Mouse (Mus musculus) layer of hippocampus, adult 9-11 months (tissue): ENCODE results near the gene Phf14.

Experiments used
- DNase-seq: peaks from one replicate; pipeline ENCODE4 v3.0.0; 2022

Phf14 gene

DNA sequence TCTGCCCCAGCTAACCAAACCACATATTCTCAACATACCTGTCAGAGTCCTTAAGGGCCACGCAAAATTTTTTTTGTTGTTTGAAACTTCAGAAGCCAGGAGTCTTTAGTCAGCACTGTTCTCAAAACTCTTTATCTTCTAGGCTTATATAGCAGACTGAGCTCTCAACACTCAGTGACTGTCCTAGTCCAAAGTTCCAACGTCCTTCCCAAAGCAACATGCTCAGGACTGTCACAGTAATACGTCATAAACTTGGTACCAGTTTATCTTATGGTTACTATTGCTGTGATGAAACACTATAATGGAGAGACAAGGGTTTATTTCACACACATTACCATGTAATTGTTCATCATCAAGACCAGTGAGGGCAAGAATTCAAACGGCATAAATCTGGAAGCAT is 113.9 kb downstream of the Phf14 start:
- no peak for DNase-seq

DNA sequence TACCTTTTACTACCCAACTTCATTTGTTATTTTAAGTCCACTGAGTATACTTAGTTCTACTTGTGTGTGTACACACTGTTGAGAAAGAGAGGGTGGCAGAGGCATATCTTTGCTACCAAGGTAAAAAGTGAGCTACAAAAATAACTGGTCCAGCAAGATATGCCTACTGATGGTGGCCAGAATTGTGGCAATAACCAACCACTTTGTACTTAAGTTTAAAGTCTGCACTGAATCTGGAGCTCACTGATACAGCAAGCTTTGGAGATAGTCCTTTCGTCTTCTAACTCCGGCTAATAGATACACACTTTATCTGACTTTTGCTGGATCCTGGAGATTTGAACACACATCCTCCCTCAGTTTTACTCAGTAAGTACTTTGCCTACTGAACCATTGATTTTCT is 115.8 kb downstream of the Phf14 start:
- no peak for DNase-seq

DNA sequence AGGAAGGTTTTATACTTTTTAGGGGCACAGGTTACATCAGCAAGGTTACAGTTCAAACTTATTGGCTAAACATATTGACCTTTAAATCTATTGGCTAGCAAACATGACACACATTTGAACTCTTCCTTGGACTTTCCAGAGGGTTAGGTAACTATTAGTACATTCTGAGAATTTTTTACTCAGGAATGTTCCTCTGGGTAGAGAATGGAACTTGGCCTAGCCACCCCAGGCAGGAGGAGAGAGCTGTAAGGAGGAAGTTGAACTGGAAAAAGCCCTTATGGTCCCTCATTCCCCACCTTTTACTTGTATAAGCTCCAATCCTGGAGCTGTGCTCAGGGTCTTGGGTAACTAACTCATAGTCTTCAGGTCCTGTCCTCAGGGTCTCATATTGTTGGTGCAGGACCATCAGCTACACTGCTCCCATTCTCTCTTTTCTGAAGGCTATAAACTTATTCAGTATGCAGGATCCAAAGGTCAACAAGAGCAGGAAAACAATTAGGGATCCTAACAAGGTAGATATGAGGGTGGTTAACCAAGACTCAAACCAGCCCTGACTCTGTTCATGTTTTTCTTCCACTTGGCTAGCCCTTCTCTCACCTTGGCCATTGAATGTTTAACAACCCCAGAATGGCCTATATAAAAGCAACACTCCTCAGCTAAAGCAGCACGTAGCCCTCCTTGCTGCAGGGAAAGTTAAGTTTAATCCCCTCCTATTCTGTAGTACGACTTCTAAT is 119.4 kb downstream of the Phf14 start:
- DNase-seq, result no peak

DNA sequence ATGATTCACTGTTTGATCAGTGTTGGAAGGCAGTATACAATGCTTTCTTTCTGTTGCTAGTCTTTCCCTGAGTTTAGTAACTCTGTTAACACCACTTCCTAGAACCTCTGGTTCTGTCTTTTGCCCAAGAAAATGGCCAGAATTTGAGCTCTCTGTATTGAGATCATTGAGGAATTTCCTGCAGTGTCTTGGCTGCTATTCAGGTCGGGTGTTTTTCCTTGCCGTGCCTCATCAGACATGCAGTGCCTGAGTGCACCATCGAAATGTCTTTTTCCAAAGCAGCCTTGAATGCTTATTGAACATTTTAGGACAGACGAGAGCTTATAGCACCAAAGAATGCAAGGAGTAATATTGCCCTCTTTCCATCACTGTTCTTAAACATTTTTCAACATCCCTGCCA is 127.0 kb downstream of the Phf14 start:
- DNase-seq, result no peak

DNA sequence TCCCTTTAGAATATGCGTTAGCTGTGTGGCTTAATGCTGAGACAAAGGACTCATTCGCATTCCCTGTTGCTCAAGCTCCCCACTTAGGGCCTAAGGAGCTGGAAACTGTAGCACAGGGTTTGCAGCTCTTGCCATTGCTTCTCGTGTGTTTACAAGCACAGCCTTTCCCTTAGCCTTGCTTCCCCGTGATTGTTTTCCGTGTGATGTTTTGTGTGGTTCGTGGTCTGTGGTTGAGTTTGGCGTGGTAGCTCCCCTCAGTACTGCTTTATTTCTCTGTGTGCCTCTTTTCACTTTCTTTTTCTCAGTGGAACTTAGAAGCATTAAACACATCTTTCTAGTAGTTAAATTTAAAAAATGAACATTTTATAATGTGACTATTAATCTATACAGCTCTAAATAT is 130.7 kb downstream of the Phf14 start:
- DNase-seq, result no peak

DNA sequence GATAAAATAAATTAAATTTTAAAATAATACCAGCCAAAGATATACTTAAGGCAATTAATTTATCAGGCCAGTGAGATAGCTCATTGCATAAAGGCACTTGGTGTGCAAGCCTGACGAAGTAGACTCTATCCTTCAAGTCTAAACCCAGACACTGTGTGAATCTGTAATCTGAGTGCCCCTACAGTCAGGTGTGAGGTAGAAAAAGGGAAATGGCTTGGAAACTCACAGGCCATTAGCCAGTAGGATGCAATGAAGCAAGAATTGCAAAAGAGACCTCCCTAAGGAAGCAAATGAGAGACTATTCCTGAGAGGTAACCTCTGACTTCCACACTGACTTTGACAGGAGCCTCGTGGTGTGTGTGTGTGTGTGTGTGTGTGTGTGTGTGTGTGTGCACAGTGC is 145.3 kb downstream of the Phf14 start:
- DNase-seq, result no peak

DNA sequence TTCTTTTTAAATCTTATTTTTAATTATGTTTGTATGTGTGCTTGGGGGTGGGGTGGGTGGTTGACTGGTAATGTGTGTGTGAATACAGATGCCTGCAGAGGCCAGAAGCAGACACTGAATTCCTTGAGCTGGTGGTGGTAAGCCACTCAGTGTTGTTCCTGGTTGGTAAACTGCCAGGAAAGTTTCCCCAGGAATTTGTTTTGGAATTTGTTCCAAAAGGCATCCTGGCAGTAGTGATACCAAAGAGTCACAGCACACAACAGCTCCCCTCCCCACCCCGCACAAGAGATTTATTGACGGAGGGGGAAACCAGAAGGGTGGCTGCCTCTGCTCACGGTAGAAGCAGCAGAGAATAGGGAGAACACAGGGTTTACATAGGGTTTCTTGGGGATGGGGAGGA is 146.5 kb downstream of the Phf14 start:
- DNase-seq, result no peak

DNA sequence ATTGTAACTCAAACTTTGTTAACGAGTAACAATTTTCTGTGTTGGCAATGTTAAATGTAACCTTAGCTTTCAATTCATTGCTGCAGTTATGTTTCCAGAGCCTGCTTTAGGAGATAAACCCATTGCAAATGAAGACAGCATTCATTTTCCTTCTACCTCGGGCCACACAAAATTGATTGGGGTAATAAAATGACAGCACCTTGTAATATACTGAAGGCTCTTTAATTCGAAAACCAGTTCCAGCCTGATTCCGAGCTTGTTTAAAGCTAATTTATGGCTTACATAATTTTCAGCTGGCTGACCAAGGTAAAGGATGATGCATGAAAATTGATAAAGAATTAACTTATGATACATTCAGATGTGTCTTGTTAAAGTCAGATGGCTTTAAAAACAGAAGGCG is 151.1 kb downstream of the Phf14 start:
- no peak for DNase-seq

DNA sequence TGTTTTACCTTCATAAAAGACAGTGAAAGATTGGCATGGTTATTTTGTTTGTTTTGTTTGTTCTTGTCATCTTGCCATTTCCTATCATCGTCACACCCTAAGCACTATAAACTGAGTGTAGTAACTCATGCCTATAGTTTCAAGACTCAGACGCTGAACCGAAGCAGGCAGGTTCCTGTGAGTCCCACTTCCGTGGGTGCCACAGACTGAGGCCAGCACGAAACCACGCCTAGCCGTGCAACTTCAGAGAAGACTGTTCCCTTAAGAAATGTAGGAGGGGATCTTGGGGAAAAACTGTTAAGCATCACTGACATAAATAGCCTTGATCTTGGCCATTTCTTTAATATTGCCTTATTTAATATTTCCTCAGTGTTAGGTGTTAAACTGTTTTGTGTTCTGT is 152.4 kb downstream of the Phf14 start:
- DNase-seq, result no peak

DNA sequence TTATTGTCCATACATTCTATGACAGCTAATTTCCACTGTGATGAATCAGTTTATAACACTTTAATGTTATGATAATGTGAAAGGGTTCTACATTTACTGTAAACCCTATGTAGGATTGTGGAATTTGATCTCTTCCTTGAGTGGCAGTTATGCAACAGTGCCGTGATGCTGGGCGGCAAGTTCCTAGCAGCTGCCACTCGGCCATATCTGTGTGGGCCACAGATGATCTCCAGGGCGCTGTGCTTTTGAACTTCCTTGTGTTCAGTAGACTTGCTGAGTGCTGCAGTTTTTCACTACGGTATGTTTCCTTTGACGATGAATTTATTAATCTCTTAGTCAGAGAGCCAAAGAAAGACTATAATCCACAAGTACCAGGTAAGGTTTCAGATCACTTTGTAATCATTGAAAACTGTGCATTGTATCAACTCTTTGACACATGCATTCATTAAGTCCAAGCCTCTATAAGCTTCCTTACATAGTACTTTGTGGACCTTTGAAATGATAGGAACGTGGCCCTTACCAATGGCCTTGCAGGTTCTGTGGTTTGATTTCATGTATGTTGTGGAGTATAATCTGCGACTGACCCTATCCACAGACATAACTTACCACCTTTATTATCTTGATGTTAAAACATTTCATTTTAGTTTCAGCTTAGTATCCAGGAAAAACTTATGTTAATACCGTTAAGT is 153.0 kb downstream of the Phf14 start:
- no peak for DNase-seq

DNA sequence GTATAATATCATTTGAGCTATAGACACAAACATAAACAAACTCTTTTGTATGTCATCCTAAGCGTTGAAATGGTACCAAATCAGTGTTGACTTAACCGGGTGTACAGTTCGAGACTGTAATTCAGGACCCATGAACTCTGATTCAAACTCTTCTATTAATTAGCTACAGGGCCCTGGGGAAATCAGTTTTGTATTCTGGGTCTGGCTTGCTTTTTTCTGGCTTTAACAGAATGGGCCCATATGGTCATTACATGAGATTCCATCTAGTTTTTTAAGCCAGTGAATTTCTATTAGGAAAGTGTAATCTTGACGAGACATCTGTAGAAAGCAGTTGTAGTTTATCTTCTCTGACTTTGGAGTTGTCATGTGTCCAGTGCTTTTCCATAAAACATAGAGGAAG is 160.3 kb downstream of the Phf14 start:
- no peak for DNase-seq

DNA sequence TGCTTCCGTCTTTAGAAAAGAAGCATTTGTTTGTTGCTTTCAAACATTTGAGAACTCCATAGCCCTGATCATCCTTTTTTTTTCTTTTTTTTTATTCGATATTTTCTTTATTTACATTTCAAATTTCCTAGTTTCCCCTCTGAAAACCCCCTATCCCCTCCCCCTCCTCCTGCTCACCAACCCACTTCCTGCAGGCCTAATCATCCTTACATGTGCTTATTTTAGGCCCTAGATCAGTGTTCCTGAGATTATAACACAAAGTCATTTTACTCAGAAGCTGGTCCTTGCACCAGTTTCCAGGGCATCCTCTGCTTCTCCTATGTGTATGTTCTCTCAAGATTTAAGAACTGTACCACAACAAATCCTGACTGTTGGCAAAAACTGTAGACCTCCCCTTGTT is 161.7 kb downstream of the Phf14 start:
- no peak for DNase-seq

DNA sequence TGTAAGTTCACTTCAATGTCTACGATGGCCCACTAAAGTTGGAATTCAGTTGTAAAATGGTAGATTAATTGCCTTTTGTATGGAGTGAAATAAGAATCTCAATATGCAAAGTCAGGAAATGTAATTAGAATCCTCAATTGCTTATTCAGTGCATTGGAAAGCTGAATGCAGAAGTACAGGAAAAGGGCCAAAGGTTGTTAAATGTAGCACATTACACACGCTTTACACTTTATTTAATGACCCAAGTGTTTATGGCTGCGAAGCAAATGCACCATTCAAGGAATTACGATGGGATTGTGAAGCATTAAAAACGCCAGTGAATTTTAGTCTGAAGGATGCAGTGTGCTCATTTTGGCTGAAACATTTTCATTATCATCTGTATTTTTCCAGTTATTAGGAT is 167.0 kb downstream of the Phf14 start:
- no peak for DNase-seq

DNA sequence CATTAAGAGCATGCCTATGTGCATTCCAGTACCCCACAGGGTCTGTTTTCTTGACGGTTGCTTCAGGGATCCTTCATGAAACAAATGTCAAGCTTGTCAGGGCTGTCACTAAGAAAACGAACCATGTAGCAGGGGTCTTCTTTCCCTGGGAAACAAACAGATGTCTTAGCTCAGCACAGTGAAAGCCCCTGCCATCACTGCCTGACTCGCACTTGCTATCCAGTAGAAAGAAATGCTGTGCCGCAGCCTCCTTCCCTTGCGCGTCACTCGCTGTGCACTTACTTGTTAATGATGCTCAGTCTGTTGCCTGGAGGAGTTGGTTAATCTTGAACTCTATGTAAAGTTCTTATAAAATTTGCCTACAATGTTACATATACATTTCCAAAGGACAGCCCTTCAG is 169.7 kb downstream of the Phf14 start:
- no peak for DNase-seq

DNA sequence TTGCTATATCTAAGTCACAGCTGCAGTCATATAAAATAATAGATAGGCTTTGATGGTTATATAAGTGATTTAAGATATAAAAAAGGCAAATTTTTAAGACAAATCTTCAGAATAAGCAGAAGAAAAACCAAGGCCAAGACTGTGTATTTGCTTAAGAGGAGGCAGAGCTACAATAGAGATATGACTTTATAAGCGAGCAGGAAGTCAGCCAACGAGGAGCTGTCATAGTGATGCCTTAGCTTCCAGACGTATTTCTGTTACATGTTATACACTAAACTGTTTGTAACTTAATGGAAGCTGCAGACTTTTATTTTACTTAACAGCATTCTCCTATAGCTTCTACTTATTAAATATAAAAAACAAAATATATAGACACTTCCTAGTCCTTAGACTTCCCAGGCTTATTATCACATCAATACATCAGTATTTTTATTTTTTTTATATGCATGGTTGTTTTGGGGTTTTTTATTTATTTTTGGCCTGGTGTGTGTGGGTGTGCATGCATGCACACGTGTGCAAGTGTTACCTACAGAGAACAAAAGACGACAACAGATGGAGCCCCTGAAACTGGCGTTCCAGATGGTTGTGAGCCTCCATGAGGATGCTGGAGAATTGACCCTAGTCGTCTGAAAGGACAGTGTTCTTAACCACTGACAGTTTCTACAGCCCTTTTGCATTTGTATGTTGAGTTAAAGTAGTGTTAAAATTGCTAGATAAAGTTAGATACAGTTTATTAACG is 170.4 kb downstream of the Phf14 start:
- DNase-seq, result no peak

DNA sequence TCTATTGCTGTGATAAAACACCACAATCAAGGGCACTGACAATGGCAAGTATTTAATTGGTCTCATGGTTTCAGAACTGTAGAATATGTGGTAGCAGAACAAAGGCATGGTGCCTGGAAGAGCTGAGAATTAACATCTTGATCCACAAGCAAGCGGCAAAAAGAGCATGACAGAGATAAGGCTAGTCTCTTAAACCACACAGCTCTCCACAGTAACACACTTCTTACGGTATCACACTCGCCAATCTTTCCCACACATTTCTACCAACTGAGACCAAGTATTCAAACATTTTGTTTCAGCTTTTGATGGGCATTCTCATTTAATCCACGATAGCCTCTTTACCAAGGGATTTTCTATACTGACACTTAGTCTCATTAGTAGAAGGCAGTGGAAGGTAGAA is 171.7 kb downstream of the Phf14 start:
- no peak for DNase-seq

DNA sequence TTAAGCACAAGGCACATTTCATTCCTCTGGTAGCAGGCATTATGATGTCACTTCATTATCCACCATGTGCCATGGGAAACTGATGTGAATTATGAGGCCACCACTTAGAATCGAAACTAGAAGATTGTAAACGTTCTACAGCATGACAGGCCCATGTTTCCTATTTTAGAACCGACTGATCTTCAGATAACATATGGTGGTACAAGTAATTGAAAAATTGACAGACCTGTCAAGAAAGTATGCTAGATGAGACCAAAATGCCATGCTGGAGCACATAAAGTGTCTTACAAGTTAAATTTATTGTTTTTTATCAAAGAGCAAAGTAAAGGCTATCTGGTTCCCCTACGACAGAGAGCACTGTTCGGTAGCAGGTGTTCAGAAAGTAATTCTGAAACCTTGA is 172.8 kb downstream of the Phf14 start:
- DNase-seq, result no peak

DNA sequence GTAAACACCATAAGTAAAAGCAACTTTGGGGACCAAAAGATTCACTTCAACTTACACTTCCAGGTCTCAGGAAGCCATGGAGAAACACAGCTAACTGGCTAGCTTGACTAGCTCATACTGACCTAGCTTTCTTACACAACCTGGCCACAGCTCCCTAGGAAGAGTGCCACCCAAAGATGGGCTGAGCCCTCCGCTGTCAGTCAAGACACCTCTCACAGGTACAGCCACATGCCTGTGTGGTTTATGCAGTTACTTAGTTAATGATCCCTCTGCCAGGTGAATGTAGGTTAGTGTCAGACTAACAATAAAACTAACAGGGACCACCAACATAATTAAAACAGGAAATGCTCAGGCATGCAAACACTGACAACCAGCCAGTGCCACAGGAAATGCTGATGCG is 174.1 kb downstream of the Phf14 start:
- no peak for DNase-seq

DNA sequence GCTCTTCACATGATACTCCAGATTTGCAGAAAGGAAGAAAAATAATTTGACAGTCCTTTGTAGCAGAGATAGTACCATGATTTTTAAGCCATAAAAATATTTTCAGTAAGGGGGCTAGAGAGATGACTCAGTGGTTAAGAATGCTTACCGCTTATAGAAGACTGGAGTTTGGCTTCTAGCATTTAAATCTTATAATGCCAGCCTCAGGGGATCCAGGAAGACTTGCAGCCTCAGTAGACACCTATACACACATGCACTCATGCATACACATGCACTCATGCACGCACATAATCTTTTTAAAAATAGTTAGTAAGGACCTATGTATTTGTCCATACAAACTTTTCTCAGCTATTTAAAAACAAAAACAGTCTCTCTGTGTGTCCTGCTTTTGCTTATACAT is 174.5 kb downstream of the Phf14 start:
- no peak for DNase-seq

DNA sequence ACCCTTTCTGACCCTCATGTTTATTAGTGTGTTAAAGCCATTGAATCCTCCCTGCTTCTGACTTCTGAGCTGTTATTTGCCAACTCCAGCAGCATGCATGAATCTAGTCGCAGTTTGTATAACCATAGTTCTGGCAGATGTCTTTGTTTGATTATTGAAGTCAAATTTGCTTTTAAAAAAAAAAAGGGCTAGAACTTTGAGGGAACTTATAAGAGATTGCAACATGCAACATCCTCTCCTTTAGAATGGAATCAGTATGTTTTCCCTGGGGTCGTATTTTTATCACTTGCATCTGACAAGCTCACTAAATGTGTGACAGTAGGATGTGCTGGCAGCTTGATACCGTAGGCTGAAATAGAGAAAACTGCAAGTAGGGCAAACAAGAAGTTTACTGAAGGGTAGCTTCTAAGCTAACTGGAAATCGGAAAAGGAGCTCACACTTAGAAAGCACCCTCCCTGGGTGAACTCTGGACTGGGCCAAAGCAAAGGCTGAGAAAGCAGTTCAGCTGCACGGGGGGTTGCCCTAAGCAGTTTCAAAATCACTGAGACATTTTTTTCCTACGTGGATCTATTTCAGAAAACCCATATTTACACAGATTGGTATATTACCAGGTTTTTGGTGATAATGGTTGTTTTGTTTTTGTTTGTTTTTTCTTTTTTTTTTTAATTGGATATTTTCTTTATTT is 175.1 kb downstream of the Phf14 start:
- DNase-seq, result no peak

DNA sequence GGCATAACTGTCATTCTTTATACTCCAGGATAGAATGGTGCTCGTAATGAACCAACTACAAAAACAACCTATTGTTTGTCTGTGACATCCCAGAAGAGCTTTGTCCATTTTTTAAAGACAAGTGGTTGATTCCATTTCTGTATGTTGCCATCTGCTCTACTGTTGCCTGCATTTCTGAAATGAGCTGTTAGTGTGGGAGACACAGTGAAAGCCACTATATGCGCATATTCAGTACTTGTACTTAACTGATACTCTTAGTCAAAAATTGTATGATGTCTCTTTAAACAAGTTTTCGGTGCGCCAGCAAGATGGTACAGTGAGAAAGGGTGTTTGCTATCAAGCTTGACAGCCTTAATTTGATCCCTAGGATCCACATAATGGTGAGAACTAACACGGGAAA is 177.1 kb downstream of the Phf14 start:
- DNase-seq, result no peak

DNA sequence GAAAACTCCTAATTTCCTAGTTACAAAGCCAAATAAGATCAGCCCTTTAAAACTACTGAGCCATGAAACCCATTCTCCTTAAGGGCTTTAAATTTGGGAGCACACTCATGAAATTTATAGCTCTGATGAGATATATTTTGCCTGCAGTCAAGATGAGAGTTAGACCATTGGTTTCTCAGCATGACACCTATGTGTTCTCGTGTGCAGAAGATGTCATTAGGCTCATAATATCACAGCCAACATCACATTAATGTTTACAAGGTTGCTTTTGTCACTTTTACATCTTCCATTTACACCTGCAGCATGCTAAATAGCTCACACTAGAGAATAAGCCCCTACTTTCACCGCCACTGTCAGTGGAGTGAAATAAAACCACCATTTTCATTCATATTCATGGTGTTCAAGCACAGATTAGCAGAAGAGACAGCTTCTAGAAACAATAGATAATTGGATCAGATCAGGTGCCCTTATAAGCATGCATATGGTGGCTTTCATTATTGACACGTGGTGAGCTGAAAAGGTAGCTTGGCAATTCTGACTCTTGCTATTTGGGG is 181.9 kb downstream of the Phf14 start:
- DNase-seq, result no peak

DNA sequence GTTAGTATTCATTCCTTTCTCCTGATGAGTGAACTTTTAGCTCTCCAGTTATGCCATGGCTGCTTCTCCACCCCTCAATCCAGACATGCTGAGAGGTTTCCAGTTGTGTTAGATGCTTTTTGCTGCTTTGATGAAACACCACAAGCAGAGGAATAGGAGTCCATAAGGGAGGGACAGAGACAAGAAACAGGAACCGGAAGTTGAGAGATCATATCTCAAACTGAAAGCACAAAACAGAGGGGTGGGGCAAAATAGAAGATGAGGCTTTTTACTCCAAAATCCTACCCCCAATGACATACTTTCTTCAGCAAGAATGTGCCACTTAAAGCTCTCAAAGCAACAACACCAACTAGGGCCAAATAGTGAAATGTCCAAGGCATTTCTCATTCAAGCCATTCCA is 188.1 kb downstream of the Phf14 start:
- DNase-seq, result no peak
